Comparison of ENCODE assay signal across 11 mouse cellular contexts in the genomic region with DNA sequence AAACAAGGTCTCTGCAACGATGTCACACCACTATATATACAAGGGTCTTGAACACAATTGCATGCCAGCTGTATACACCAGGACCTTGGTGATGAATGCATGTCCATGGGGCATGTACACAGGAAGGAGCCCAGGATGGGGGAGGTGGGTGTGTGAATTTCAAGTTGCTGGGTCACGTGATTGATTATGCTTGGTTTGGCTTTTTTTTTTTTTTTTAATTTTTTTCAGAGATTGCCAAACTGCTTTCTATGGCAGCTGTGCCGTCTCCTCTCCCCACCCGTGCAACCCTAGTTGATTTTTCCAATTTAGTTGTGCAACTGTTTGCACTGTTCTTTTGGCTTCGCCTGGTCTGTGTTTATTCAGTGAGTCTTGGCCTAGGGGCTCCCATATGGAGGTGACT. TPM values are rescaled to one million over a fixed set of nuclear protein-coding genes. Genes with fewer than 3 reads are reported as not detected.
DNase-seq lines count a peak whose midpoint lies in the region; ATAC-seq and TF ChIP-seq lines count a peak whose summit lies in the region.
"Had no signal": no experiment of that assay in that cellular context is flagged by ENCODE, and none has a peak within 500 bp of the region (broad histone marks: within the 10 kb centered on the region; RNA-seq: fewer than 3 reads in every experiment).

No protein-coding gene starts in this region.

- DNase-seq in heart, postnatal 10 days, result no peak
- no peak for DNase-seq in Muller cell, postnatal 12 days (ENCODE audit: inconsistent ontology term)
- no peak for DNase-seq in urinary bladder, postnatal 10 days (ENCODE audit: low spot score)
- DNase-seq: cerebellum, adult 11 months; midbrain, embryonic 14.5 days had no signal

- ATAC-seq in heart, embryonic 13.5 days (ENCODE audit: extremely low read depth, insufficient number of reproducible peaks, low FRiP score, low TSS enrichment), result no peak
- no peak for ATAC-seq in embryonic facial prominence, embryonic 15.5 days (ENCODE audit: insufficient number of reproducible peaks, low FRiP score, low TSS enrichment, low read depth)
- peak; percentile 9; the same call in 1 of the 2 replicates for ATAC-seq in lung, embryonic 15.5 days (ENCODE audit: borderline replicate concordance, extremely low read depth, low FRiP score, low TSS enrichment)
- ATAC-seq in midbrain, embryonic 16.5 days, result no peak
- ATAC-seq: hindbrain, postnatal 0 days had no signal

- WGBS in heart, embryonic 13.5 days, result 74% methylated on average over 5 of the region's 5 CpGs
- 57% methylated on average over 5 of the region's 5 CpGs for WGBS in embryonic facial prominence, embryonic 15.5 days
- 18% methylated on average over 5 of the region's 5 CpGs for WGBS in lung, embryonic 15.5 days
- WGBS in midbrain, embryonic 16.5 days, result 82% methylated on average over 5 of the region's 5 CpGs

- no peak overlapping the region for H3K4me3 ChIP-seq in heart, embryonic 13.5 days
- no peak overlapping the region for H3K4me3 ChIP-seq in ES-Bruce4 (ENCODE audit: low read depth, low read length)
- H3K4me3 ChIP-seq in embryonic facial prominence, embryonic 15.5 days (replicated peaks), result no peak overlapping the region
- no peak overlapping the region for H3K4me3 ChIP-seq in lung, embryonic 15.5 days
- H3K4me3 ChIP-seq in midbrain, embryonic 16.5 days (ENCODE audit: low read depth, low read length), result no peak overlapping the region

- no peaks in the 10 kb centered on the region for H3K9me3 ChIP-seq in heart, embryonic 13.5 days
- no peaks in the 10 kb centered on the region for H3K9me3 ChIP-seq in ES-Bruce4 (replicated peaks; ENCODE audit: control insufficient read depth, insufficient read depth, low read length, poor library complexity, severe bottlenecking)
- no peaks in the 10 kb centered on the region for H3K9me3 ChIP-seq in embryonic facial prominence, embryonic 15.5 days (replicated peaks)
- H3K9me3 ChIP-seq in lung, embryonic 15.5 days, result no peaks in the 10 kb centered on the region
- no peaks in the 10 kb centered on the region for H3K9me3 ChIP-seq in midbrain, embryonic 16.5 days (replicated peaks; ENCODE audit: control insufficient read depth, low read length, poor library complexity, severe bottlenecking)

- no peaks in the 10 kb centered on the region for H3K27me3 ChIP-seq in heart, embryonic 13.5 days (replicated peaks)
- no peaks in the 10 kb centered on the region for H3K27me3 ChIP-seq in ES-Bruce4 (ENCODE audit: control insufficient read depth, insufficient read depth, low read length, poor library complexity, severe bottlenecking)
- H3K27me3 ChIP-seq in embryonic facial prominence, embryonic 15.5 days, result no peaks in the 10 kb centered on the region
- H3K27me3 ChIP-seq in lung, embryonic 15.5 days, result no peaks in the 10 kb centered on the region
- no peaks in the 10 kb centered on the region for H3K27me3 ChIP-seq in midbrain, embryonic 16.5 days (ENCODE audit: control insufficient read depth, insufficient read depth, low read depth, low read length)

- intact Hi-C loops in heart, postnatal 10 days (cut with DNase I), result no loop called here

- TF ChIP-seq CTCF in ES-Bruce4 (IDR thresholded peaks at IDR 0.05; ENCODE audit: low read depth, low read length), result no peak

- no peak for TF ChIP-seq POLR2A in ES-Bruce4 (IDR thresholded peaks at IDR 0.05; ENCODE audit: insufficient read depth, low read length)

- H3K4me1 ChIP-seq in heart, embryonic 13.5 days, result peaks cover 67% of the 10 kb centered on the region
- peaks cover 10% of the 10 kb centered on the region for H3K4me1 ChIP-seq in ES-Bruce4 (ENCODE audit: control insufficient read depth, insufficient read depth, low read length)
- peaks cover 46% of the 10 kb centered on the region for H3K4me1 ChIP-seq in embryonic facial prominence, embryonic 15.5 days
- peaks cover 68% of the 10 kb centered on the region for H3K4me1 ChIP-seq in lung, embryonic 15.5 days
- no peaks in the 10 kb centered on the region for H3K4me1 ChIP-seq in midbrain, embryonic 16.5 days (ENCODE audit: control insufficient read depth, insufficient read depth, low read length)

- peak overlapping the region; percentile 60; the same call in 1 of the 2 replicates for H3K9ac ChIP-seq in heart, embryonic 13.5 days
- H3K9ac ChIP-seq in ES-Bruce4 (ENCODE audit: low read depth, poor library complexity, severe bottlenecking), result peak overlapping the region; percentile 54
- H3K9ac ChIP-seq in embryonic facial prominence, embryonic 15.5 days, result no peak overlapping the region
- H3K9ac ChIP-seq in lung, embryonic 15.5 days, result no peak overlapping the region
- no peak overlapping the region for H3K9ac ChIP-seq in midbrain, embryonic 16.5 days (ENCODE audit: low read depth, low read length)

- no peaks in the 10 kb centered on the region for H3K36me3 ChIP-seq in heart, embryonic 13.5 days
- no peaks in the 10 kb centered on the region for H3K36me3 ChIP-seq in ES-Bruce4 (ENCODE audit: control insufficient read depth, insufficient read depth, low read length, poor library complexity, severe bottlenecking)
- no peaks in the 10 kb centered on the region for H3K36me3 ChIP-seq in embryonic facial prominence, embryonic 15.5 days
- H3K36me3 ChIP-seq in lung, embryonic 15.5 days, result no peaks in the 10 kb centered on the region
- no peaks in the 10 kb centered on the region for H3K36me3 ChIP-seq in midbrain, embryonic 16.5 days (ENCODE audit: control insufficient read depth, insufficient read depth, low read length)

- peak overlapping the region; percentile 92 for H3K27ac ChIP-seq in heart, embryonic 13.5 days (replicated peaks)
- H3K27ac ChIP-seq in ES-Bruce4 (ENCODE audit: insufficient read depth, low read length), result peak overlapping the region; percentile 75
- H3K27ac ChIP-seq in embryonic facial prominence, embryonic 15.5 days (replicated peaks), result peak overlapping the region; percentile 89
- peak overlapping the region; percentile 96 for H3K27ac ChIP-seq in lung, embryonic 15.5 days
- H3K27ac ChIP-seq in midbrain, embryonic 16.5 days (ENCODE audit: low read length), result no peak overlapping the region
- H3K27ac ChIP-seq: hindbrain, postnatal 0 days had no signal

- no peak overlapping the region for H3K4me2 ChIP-seq in heart, embryonic 13.5 days
- no peak overlapping the region for H3K4me2 ChIP-seq in embryonic facial prominence, embryonic 15.5 days (replicated peaks)
- H3K4me2 ChIP-seq in lung, embryonic 15.5 days, result peak overlapping the region; percentile 25; the same call in 1 of the 2 replicates
- H3K4me2 ChIP-seq in midbrain, embryonic 16.5 days (ENCODE audit: low read length), result no peak overlapping the region

- TF ChIP-seq EP300 in ES-Bruce4 (IDR thresholded peaks at IDR 0.05; ENCODE audit: insufficient read depth, low read depth, low read length), result no peak

RNA-seq across cellular contexts. Expression of a gene that starts 32.7 kb away (rescaled TPM):
- 29.2 and 33.9 TPM in 2 replicates for polyA plus RNA-seq in heart, embryonic 13.5 days (2015; fragmentation: Nextera tagmentation; extraction: Ambion mirVana)
- total RNA-seq in heart, postnatal 10 days (2021), result 10 to 100 TPM; 11.5 to 18.3 TPM
- 80.7 and 86.3 TPM in 2 replicates for polyA plus RNA-seq in ES-Bruce4 (2011; ENCODE audit: insufficient read depth, insufficient read length, low read depth, missing spikeins)
- polyA plus RNA-seq in embryonic facial prominence, embryonic 15.5 days (2015; fragmentation: Nextera tagmentation; extraction: Ambion mirVana), result 43.7 and 46.6 TPM in 2 replicates
- polyA plus RNA-seq in lung, embryonic 15.5 days (2015; fragmentation: Nextera tagmentation; extraction: Ambion mirVana), result 42.7 and 42.9 TPM in 2 replicates
- polyA plus RNA-seq in midbrain, embryonic 16.5 days (2015; fragmentation: Nextera tagmentation; extraction: Ambion mirVana), result 6.4 and 7.1 TPM in 2 replicates

RNA-seq across cellular contexts. Expression of a gene that starts 44.5 kb away (rescaled TPM):
- 24.8 and 26.7 TPM in 2 replicates for polyA plus RNA-seq in heart, embryonic 13.5 days (2015; fragmentation: Nextera tagmentation; extraction: Ambion mirVana)
- total RNA-seq in heart, postnatal 10 days (2021), result 10 to 100 TPM; 10.2 to 11.9 TPM
- 25.9 and 28.2 TPM in 2 replicates for polyA plus RNA-seq in ES-Bruce4 (2011; ENCODE audit: insufficient read depth, insufficient read length, low read depth, missing spikeins)
- polyA plus RNA-seq in embryonic facial prominence, embryonic 15.5 days (2015; fragmentation: Nextera tagmentation; extraction: Ambion mirVana), result 56.7 and 60.1 TPM in 2 replicates
- 55.8 and 60.4 TPM in 2 replicates for polyA plus RNA-seq in lung, embryonic 15.5 days (2015; fragmentation: Nextera tagmentation; extraction: Ambion mirVana)
- polyA plus RNA-seq in midbrain, embryonic 16.5 days (2015; fragmentation: Nextera tagmentation; extraction: Ambion mirVana), result 40.4 and 45.5 TPM in 2 replicates

RNA-seq across cellular contexts. Expression of a gene that starts 52.2 kb away (rescaled TPM):
- 1.4 TPM in 2 replicates for polyA plus RNA-seq in heart, embryonic 13.5 days (2015; fragmentation: Nextera tagmentation; extraction: Ambion mirVana)
- 1 to 10 TPM in 1 of 2 experiments, under 1 TPM in 1; 0.67 to 1.1 TPM for total RNA-seq in heart, postnatal 10 days (2021)
- polyA plus RNA-seq in ES-Bruce4 (2011; ENCODE audit: insufficient read depth, insufficient read length, low read depth, missing spikeins), result 4.1 TPM in 2 replicates
- polyA plus RNA-seq in embryonic facial prominence, embryonic 15.5 days (2015; fragmentation: Nextera tagmentation; extraction: Ambion mirVana), result 11.2 and 12.3 TPM in 2 replicates
- polyA plus RNA-seq in lung, embryonic 15.5 days (2015; fragmentation: Nextera tagmentation; extraction: Ambion mirVana), result 5.3 and 6.6 TPM in 2 replicates
- 21.5 and 25.6 TPM in 2 replicates for polyA plus RNA-seq in midbrain, embryonic 16.5 days (2015; fragmentation: Nextera tagmentation; extraction: Ambion mirVana)

Comparison
In these comparisons a context has a peak if more than half of its experiments do, and no peak if none do; other contexts are left out.
1. H3K9ac ChIP-seq: peak in heart, embryonic 13.5 days (single experiment) and ES-Bruce4 (single experiment); none in embryonic facial prominence, embryonic 15.5 days (single experiment), lung, embryonic 15.5 days (single experiment) and midbrain, embryonic 16.5 days (single experiment).